Mouse (Mus musculus) liver, postnatal 0 days (tissue): ENCODE results near the gene Zmat5.

Experiments used
- CTCF ChIP-seq: sonication (generic); IDR thresholded peaks from 2 replicates; pipeline ENCODE4 v1.5.1; 2016; ENCODE audit warnings: antibody characterized with exemption, low read depth
- EP300 ChIP-seq: IDR thresholded peaks from 2 replicates; pipeline ENCODE4 v1.6.1; 2016; ENCODE audit warnings: antibody characterized with exemption, low read depth, mild to moderate bottlenecking

DNA sequence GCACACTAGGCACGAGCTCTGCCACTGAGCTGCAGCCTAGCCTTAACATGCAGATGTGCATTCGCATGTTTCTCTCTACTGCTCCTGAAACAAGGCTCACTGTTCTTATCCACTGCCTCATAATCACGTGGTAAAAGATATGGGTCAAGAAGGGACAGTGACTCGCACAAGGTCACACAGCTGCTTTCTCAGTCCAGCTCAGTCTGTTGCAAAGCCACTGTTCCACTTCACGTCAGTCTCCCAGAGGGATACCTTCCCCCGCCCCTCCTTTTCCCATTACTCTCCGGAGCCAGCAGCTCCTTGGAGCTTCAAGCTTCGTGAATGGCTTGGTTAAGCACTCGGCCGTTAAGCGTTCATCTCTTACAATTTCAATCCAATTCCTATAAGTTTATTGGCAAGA is 15.9 kb downstream of the Zmat5 start:
- TF ChIP-seq CTCF (no peak), EP300 (no peak)
